Mouse (Mus musculus): ENCODE results near the gene Hecw2.

The Hecw2 gene

DNA sequence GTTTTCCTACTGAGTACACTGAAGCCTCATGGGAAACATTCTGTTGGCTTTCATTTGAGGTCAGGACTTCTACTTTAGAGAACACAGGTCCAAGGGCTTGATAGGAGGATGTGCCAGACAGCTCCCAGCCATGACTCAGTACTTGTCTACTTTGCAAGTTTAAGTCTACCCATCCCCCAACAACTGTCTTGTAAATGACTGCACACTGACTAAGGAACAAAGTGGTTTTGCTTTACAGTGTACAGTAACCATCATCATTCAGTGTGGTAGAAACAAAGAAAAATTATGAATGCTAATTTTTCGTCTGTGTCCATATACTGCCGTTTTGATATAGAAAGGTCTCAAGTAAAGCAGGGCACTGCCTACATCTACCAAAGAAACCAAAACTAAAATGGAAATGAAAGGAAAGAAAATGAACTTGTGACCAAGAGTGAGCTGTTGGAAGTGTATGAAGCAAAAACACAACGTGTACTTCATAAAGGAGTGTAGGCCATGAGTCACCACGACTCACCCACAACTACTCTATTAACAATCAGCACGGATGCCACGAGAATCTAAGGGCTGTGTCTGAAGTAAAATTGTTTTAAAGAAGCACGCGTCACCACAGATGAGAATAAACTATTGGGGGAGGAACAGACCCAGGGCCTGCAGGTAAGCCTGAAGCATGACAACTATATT is 356.6 kb downstream of the Hecw2 start:
- in situ Hi-C loops (cut with MboI): no loop called here

DNA sequence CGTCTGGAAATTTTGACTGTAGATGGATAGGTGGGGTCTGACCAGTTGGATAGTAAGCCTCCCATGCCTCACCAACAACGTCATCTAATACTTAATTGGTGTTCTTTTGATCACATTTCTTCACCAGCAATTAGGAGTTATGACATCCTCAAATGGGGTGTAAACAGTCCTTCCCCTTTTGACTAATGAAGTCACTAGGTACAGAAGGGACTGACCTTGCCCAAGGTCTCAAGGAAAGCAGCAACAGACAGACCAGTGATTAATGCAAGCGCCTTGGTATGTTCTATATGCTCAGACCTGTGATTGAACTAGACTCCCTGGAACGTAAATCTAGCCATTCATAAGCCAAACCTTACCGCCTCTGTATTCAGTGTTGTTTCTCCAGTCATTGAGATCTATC is 364.7 kb downstream of the Hecw2 start:
- in situ Hi-C loops (cut with MboI): no loop called here

DNA sequence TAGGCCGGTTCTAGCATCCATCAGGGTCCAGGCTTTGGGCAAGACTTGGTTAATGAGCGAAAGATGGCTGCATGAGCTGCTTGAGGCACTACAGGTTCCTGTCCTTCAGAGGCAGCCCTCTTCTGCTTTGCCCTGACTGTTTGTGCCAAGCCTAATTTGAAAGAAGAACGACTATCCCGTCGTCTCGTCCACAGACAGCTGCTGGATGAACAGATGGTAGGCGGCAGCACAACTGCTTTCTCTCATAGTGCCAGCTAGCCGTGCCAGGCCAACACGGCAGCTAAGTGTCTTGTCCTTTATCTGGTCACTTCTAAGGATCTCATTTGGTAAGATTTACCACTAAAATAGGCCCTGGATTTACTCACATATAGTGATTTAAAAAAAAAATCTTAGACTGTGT is 365.9 kb downstream of the Hecw2 start:
- in situ Hi-C loops (cut with MboI): no loop called here

DNA sequence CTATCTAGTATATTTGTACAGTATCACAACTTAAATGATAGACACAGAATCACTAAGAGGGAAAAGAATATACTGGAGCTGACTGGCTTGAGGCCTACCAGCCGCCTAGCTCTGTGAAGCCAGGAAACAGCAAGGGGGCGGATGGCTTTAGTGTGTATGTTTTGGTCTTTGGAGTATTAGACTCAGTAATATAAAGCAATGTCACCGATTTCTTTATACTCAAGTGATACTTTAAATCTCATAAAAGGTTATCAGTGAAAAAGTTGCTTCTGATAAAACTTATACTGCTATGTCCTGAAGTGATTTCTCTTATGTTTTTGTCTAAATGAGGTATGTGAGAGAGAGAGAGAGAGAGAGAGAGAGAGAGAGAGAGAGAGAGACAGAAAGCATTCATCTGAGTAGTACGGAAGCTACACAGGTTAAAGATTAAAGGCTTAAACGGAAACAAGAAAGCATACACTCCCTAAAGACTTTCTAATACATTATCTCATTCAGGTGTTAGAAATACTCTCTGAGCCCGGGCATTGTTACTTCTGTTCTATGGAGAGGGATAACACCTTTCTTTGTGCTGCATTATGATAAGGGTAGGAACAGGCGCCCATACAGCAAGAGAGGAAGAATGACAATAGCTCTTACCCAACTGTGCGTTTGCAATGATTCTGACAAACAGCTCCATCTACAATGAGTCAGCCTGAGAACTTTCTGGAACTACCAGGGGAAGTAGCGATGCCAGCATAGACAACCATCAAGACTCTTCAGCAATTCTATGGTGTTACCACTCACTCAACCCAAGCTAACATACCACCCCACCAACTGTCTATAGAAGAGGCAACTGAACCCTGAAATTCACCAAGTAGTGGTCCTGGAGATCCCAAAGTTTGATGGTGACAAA is 370.3 kb downstream of the Hecw2 start:
- in situ Hi-C loops (cut with MboI): no loop called here

DNA sequence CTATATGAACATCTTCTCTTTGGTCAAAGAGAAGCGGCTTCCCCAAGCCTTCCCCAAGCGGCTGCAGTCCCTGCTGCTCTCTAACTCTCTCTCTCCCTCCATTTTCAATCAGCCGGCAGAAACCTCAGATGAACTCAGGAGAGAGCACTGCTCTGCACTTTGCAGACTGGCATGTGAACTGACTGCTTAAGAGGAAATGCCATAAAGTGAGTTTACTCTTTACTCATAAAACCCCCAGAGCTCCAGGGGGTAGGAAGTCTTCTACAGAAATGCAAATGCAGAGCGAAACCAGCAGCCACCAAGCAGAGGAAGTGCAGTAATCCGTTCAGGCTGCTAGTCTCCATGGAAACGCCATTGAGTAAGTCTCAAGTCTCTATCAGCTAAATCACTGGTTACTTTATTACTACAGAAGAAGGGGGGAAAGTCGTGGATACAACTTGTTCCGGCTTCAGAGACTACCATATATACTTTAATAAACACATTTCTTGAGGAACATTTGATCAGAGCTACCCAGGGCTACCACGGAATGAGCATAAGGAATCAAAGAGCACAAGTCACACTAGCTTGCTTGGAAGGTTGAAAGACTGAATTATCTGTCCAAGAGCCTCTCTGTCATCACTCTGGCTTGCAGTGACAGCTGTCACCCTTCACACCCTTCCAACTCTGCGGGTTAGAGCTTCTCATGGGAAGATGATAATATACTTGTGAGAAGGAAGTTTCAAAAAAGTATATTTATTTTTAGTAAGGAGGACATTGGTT is 371.1 kb downstream of the Hecw2 start:
- in situ Hi-C loops (cut with MboI): no loop called here

DNA sequence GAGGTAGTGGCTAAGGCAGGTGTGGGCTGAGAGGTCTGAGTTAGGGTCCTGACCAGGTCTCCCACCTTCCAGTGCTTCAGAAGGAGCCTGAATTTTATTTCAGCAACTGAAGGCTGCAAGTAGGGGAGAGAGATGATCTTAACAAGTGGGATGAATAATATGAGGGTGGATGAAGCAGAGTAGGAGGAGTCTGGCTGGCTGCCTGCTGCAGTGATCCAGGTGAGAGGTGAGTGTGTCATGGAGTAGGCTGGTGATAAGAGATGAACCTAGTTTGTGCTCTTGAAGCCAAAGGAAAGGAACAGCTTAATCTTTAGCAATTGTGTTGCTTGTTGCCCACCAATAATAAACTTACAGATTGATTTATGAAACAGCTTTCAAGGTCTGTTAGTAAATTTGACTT is 373.0 kb downstream of the Hecw2 start:
- in situ Hi-C loops (cut with MboI): no loop called here

DNA sequence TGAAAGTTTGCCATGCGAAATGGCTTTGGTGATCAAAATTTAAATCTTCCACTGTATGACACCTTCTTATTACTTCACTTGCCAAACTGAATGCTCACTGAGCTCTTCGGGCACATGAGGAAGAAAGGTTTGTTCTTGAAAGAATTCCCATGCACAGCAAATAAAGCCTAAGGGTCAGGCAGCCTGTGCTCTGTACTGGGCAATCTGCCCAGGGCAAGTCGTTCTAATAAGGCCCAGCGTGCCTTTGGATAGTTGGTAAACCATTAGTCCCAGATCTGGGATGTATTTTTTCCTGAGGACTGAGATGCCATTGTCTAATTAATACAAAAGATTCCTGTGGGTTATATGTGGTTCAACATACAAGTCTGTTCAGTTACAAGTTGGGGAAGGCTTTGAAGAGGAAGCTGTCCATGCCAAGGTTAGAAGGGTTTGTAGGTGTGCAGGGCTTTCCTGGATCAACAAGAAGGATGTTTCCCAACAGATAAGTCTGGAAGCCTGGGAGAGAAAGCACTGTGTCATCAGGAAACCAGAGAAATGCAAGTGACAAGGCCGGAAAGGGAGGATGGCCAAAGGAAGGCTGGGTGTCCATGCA is 374.8 kb downstream of the Hecw2 start:
- in situ Hi-C loops (cut with MboI): no loop called here

DNA sequence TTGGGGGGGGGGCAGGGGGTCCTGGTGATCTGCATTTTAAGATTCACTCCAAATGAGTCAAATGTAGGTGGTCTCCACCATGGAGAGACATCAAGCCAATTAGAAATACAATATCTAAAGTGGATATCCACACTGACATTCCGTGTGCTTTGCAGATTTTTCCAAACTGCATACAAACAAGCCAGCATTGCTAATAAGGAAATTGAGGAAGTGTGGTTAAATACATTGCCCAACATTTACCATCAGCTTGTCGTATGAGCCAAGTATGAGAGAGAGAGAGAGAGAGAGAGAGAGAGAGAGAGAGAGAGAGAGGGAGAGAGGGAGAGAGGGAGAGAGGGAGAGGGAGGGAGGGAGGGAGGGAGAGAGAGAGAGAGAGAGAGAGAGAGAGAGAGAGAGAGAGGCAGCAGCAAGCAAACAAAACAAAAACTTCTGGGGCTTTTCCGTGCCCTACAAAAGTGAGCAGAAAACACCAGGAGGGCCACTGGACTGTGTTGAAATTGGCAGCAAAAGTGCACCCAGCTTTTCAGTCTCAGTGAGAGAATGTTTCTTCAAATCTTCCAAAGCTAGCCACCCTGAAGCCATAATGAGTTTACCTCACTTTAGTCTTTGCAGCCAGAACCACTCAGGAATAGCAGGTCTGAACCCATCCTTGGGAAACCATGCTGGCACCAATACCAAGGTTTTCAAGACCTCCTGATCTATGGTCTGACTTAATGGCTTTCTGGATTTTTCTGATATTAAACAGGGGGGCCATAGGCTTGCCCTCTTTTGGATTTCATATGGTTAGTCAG is 376.7 kb downstream of the Hecw2 start:
- in situ Hi-C loops (cut with MboI): no loop called here

DNA sequence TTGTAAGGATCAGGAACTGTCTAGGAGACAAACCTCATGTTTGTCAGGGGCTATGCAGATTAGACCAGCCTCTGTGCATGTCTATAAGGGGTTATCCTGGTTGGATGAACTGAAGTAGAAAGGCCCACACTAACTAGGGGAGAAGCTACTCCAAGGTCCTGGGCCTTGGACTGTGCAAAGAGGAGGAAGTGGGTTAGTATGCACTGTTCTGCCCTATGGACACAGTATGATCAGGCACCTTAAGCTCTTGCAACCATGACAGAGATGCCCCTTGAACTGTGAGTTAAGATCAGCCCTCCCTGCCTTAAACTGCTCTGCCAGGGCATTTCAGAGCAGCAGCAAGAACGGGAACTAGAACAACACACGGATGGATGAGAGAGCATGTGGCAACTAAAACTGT is 378.6 kb downstream of the Hecw2 start:
- in situ Hi-C loops (cut with MboI): no loop called here

DNA sequence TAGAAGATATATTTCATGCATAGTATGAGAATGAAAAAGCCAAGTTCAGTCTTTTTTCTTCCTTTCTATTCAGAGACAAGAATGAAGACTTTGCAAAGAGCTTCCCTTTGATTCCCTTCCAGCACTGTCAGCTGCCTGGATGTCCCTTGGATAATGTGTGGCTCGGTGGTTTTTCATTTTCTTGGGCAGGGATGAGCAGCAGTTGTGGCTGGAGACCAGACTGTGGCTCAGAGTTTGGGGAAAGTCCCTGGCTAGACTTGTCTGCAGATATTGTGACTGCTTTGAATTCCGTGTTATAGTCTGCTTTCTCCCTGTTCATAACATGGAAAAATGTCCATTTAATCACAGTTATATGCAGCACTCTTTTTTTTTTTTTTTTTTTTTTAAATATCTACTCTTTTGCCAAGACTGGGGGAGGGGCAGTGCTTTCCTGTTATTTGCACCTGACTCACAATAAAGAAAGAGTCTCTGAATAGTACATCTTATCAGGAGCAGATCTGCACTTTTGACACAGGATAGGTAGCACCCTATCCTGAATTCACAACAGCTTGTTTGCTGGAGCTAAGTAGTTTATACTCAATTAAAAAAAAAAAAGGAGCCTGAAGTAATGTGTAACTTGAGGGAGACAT is 380.8 kb downstream of the Hecw2 start:
- in situ Hi-C loops (cut with MboI): no loop called here

DNA sequence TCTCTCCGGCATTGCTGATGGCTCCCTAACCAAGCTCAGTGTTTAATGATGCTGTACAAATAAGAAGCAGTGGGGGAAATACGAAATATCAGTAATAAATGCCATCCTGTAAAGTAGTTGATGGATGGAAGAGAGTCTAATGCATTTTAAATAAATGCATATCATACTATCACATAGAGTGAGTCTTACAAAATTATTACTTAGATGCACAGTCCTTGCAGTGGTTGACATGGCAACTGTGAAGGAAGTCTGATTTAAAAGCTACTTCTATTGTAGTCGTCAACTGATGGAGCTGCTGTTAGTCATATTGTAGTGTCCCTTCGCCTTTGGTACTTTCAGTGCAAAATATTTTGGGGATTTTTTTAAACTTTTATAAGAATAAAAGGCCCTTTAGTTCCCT is 383.0 kb downstream of the Hecw2 start:
- in situ Hi-C loops (cut with MboI): no loop called here

DNA sequence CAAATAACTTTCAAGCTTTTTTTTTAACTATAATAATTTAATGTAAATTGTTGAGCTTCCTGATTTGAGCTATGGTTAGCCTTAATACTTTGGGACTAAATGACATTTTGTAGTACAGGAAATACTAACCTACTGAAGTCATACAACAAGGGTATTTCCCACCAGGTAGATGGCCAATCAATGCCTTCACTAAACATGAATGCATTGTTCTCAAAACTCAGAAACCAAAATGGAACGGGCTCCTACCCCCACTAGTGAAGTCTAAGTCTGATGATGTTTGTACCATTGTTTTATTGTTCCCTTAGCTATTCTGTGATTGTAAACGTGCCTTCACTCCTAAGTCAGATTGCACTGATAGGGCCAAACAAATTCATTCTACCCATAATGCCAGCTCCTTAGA is 386.7 kb downstream of the Hecw2 start:
- in situ Hi-C loops (cut with MboI): no loop called here

DNA sequence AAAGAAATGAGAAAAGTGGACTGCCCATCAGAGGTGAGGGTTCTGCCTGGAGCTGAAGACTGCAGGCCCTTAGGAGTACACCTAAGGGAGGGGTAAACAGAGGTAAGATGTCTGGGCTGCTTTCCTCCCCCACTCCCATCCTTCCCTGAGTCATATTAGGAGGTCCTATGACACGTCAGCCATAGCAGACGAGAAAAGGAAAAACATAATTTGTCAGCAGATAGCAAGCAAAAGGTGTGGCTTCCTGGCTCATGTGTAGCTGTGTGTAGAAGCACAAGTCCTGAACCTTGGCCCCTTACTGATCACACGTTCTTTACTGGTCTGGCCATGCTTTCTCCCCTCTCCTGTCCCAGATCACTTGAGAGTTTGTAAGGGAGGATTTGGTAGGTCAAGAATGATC is 397.2 kb downstream of the Hecw2 start:
- in situ Hi-C loops (cut with MboI): no loop called here

DNA sequence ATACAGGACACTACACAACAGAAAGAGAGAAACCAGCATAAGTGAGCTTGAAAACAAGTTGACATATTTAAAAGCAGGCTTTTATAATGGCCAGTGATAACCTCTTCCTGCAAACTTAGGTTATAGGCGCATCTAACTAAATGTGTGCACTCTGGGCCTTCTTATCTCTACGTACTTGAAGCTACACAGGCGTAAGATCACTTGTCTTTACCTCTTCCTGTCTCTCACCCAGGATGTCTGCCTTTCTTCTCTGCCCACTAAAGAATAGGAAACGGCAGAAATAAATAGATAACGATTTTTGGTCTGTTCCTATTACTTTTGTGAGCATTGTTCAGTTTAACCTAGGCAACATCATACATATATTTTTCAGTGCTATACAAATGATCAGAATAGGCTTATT is 397.9 kb downstream of the Hecw2 start:
- in situ Hi-C loops (cut with MboI): no loop called here

DNA sequence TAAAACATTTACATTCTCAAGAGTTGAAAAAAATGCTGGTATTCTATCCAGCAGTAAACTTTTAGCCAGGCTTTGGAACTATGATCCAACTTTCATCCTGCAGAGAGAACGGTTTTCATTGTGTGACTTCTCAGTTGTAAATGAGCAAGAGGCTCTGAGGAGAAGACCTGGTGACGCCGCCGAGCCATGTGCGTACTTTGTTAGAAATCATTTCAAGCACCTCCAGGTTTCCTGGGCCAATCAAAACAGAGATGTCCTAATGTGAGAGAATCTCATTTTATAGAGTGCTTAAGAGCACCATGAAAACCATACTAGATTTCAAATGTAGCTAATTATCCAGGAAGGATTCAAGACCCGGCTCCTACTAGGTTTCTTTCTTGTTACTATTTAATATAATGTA is 398.7 kb downstream of the Hecw2 start:
- in situ Hi-C loops (cut with MboI): no loop called here

DNA sequence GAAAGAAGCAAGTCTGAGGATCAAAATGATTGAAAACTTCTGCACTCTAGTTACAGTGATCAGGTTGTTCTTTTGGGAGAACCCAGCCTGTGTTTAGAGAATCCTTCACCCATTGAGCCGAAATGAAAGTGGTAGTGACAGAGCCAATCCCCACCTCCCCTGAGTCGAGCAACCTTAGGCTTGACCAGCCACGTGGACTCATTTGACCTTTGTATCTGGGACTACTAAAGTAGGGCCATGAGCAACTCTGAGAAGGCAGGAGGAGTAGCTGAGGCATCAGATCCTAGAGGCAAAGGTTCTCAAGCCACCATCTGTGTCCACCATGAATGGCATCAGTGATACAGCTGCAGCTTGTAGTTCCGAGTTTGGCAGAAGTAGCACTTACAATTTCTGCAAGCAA is 399.4 kb downstream of the Hecw2 start:
- in situ Hi-C loops (cut with MboI): no loop called here

DNA sequence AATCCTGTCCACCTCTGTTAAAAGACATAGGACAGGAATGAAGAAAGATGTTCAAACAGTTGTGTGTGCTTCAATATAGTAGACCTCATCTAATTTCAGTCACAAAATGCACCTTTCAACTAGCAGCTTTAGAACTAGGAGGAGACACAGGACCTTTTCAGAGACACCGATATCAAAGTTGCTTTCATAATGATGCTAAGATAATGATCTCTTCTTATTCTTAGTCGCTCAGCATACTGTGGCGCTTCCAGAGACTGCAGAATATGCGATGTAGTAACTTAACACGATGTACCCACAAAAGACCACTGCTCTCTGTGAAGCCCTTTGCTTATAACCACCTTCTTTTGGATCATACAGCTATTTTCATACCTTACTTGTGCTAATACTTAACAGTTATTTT is 399.9 kb downstream of the Hecw2 start:
- in situ Hi-C loops (cut with MboI): no loop called here

DNA sequence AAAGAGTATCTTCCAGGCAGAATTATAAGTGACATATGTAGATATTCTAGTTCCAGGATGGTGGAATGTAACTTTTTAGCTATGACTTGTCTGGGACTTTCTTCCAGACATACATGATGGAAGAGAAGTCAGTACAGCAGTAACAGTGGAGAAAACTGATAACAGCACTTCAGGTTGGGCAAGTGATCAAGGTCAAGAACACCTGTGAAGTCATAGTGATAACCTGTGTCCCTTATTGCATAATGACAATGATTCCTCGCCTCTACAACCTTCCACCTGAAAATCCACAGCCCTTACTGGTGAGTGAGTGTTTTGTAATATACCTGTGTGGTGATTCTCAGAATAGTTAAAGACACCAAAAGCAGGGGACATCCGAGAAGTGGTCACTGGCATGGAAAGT is 400.7 kb downstream of the Hecw2 start:
- in situ Hi-C loops (cut with MboI): no loop called here

DNA sequence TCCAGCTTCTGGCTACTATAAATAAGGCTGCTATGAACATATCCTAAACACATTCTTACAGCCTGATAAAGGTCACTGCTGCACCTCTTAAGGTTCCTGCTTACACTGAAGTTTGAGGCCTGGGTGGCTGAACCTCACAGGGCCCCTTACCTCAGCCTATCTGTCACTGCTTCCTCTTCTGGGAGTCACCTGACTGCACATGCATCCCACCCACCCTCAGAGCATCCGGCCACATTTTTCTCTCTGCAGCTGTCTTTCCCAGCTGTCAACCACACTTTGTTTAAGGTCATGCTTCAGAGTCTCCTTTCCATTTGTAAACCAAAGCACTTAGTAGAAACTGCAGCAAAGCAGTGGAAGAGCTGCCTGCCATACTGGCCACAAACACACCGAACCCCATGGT is 403.6 kb downstream of the Hecw2 start:
- in situ Hi-C loops (cut with MboI): no loop called here

DNA sequence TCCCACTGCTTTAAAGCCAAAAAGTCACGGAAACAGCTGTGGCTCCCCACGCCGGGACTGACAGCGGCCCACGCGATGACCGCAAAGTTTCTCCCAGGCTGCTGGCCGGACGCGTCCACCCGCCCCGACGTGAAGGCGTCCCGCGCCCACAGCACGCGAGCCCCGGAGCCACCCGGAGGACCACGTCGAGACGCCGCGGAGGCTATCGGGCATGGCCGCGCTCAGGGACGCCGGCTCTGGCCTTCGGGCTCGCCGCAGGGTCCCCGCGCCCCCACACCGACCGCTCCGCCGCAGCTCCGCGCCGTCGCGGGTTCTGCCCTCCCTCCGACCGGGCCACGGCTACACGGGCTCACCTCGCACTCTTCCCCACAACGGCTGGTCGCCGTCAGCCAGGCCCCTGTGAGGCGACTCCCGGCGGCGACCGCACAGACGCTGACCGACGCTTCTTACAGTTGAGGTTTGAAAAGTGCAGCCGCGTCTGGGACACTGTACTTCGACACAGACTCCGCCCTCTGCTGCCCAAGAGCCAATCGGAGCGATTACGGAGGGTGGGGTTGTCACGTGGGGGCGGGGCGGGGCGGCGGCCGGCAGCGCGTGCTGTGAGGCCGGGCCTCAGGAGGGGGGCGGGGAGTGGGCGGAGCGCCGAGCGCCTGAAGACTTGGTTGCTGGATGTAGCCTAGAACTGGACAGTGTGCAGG is 410.1 kb downstream of the Hecw2 start, which contains the start of gene Stk17b:
Gene Stk17b, minus strand, starts transcription at position 504 of the 698 bp plus-strand sequence.
- in situ Hi-C loops (cut with MboI): no loop called here

All from mature B cell (primary cell).